Mouse (Mus musculus): Measurements from ENCODE around the gene Bckdha. TPM values are rescaled to one million over a fixed set of nuclear protein-coding genes. Genes with fewer than 3 reads are reported as not detected.

Gene Bckdha
- polyA plus RNA-seq, 1 experiment: 39.7 TPM

- Histone ChIP-seq H3K4me1 (peaks cover 92% of the 10 kb centered on the region), H3K36me3 (replicated peaks; ENCODE audit: low read length) (peaks cover 25% of the 10 kb centered on the region), H3K9me3 (no peaks in the 10 kb centered on the region), H3K4me3 (replicated peaks) (peak overlapping the region; percentile 95), H3K27me3 (replicated peaks) (no peaks in the 10 kb centered on the region)
- TF ChIP-seq GATA1 (IDR thresholded peaks at IDR 0.05; ENCODE audit: borderline replicate concordance, low read length) (no peak), FLI1 (IDR thresholded peaks at IDR 0.05; ENCODE audit: low read length) (no peak)
Observed at GRCm38 (mm10) chr7:25681341-25682231, 22.8 kb upstream of the Bckdha start.

- Histone ChIP-seq H3K4me3 (replicated peaks) (peak within 1 kb of the TSS; percentile 95), H3K9me3 (no peaks in the 10 kb centered on the region), H3K4me1 (peaks cover 91% of the 10 kb centered on the region), H3K27me3 (replicated peaks) (no peaks in the 10 kb centered on the region), H3K36me3 (replicated peaks; ENCODE audit: low read length) (peaks cover 16% of the 10 kb centered on the region)
- 0 out of 2 replicates have a peak, but pooled peaks have one; percentile 47 for TF ChIP-seq FLI1 (IDR thresholded peaks at IDR 0.05; ENCODE audit: low read length)
- TF ChIP-seq GATA1 (IDR thresholded peaks at IDR 0.05; ENCODE audit: borderline replicate concordance, low read length): peak; percentile 51; the same call in 1 of the 3 replicates
Observed at GRCm38 (mm10) chr7:25680514-25681258, 21.9 kb upstream of the Bckdha start, which contains the start of gene B9d2. TSS of gene B9d2 (plus strand) at chr7:25680780.

- TF ChIP-seq FLI1 (IDR thresholded peaks at IDR 0.05; ENCODE audit: low read length) (no peak), GATA1 (IDR thresholded peaks at IDR 0.05; ENCODE audit: borderline replicate concordance, low read length) (no peak)
- Histone ChIP-seq H3K4me3 (replicated peaks) (peak overlapping the region; percentile 95), H3K9me3 (no peaks in the 10 kb centered on the region), H3K27me3 (replicated peaks) (no peaks in the 10 kb centered on the region), H3K36me3 (replicated peaks; ENCODE audit: low read length) (peaks cover 11% of the 10 kb centered on the region), H3K4me1 (peaks cover 91% of the 10 kb centered on the region)
Observed at GRCm38 (mm10) chr7:25679971-25680370, 21.2 kb upstream of the Bckdha start.

GRCm38 (mm10) chr7:25677013-25677412 lies 18.2 kb upstream of the Bckdha start:
- peaks cover 6% of the 10 kb centered on the region for H3K27me3 ChIP-seq (replicated peaks)
- TF ChIP-seq GATA1 (IDR thresholded peaks at IDR 0.05; ENCODE audit: borderline replicate concordance, low read length) (no peak), FLI1 (IDR thresholded peaks at IDR 0.05; ENCODE audit: low read length) (no peak)
- H3K4me3 ChIP-seq (replicated peaks): no peak overlapping the region
- H3K36me3 ChIP-seq (replicated peaks; ENCODE audit: low read length): peaks cover 5% of the 10 kb centered on the region
- peaks cover 4% of the 10 kb centered on the region; the same call in 1 of the 2 replicates for H3K9me3 ChIP-seq
- H3K4me1 ChIP-seq: peaks cover 75% of the 10 kb centered on the region

GRCm38 (mm10) chr7:25676085-25676781 lies 17.5 kb upstream of the Bckdha start:
- peaks cover 4% of the 10 kb centered on the region; the same call in 1 of the 2 replicates for H3K9me3 ChIP-seq
- peaks cover 6% of the 10 kb centered on the region for H3K27me3 ChIP-seq (replicated peaks)
- peaks cover 10% of the 10 kb centered on the region for H3K36me3 ChIP-seq (replicated peaks; ENCODE audit: low read length)
- no peak overlapping the region for H3K4me3 ChIP-seq (replicated peaks)
- H3K4me1 ChIP-seq: peaks cover 67% of the 10 kb centered on the region
- no peak for TF ChIP-seq FLI1 (IDR thresholded peaks at IDR 0.05; ENCODE audit: low read length)
- TF ChIP-seq GATA1 (IDR thresholded peaks at IDR 0.05; ENCODE audit: borderline replicate concordance, low read length): no peak

GRCm38 (mm10) chr7:25675405-25675804 lies 16.6 kb upstream of the Bckdha start:
- peak overlapping the region; percentile 88 for H3K4me3 ChIP-seq (replicated peaks)
- peaks cover 4% of the 10 kb centered on the region; the same call in 1 of the 2 replicates for H3K9me3 ChIP-seq
- peaks cover 6% of the 10 kb centered on the region for H3K27me3 ChIP-seq (replicated peaks)
- peaks cover 17% of the 10 kb centered on the region for H3K36me3 ChIP-seq (replicated peaks; ENCODE audit: low read length)
- peaks cover 65% of the 10 kb centered on the region for H3K4me1 ChIP-seq
- TF ChIP-seq GATA1 (IDR thresholded peaks at IDR 0.05; ENCODE audit: borderline replicate concordance, low read length) (no peak), FLI1 (IDR thresholded peaks at IDR 0.05; ENCODE audit: low read length) (no peak)

GRCm38 (mm10) chr7:25674719-25675300 lies 16.0 kb upstream of the Bckdha start, which contains the start of gene Tmem91:
TSS of gene Tmem91 (minus strand) at chr7:25675166.
- H3K9me3 ChIP-seq: peaks cover 4% of the 10 kb centered on the region; the same call in 1 of the 2 replicates
- peaks cover 6% of the 10 kb centered on the region for H3K27me3 ChIP-seq (replicated peaks)
- H3K36me3 ChIP-seq (replicated peaks; ENCODE audit: low read length): peaks cover 23% of the 10 kb centered on the region
- peak within 1 kb of the TSS; percentile 88 for H3K4me3 ChIP-seq (replicated peaks)
- TF ChIP-seq GATA1 (IDR thresholded peaks at IDR 0.05; ENCODE audit: borderline replicate concordance, low read length): no peak
- no peak for TF ChIP-seq FLI1 (IDR thresholded peaks at IDR 0.05; ENCODE audit: low read length)
- peaks cover 59% of the 10 kb centered on the region for H3K4me1 ChIP-seq

GRCm38 (mm10) chr7:25674297-25674696 lies 15.5 kb upstream of the Bckdha start:
- Histone ChIP-seq H3K4me1 (peaks cover 57% of the 10 kb centered on the region), H3K27me3 (replicated peaks) (peaks cover 6% of the 10 kb centered on the region), H3K9me3 (peaks cover 4% of the 10 kb centered on the region; the same call in 1 of the 2 replicates), H3K36me3 (replicated peaks; ENCODE audit: low read length) (peaks cover 28% of the 10 kb centered on the region), H3K4me3 (replicated peaks) (peak overlapping the region; percentile 88)
- TF ChIP-seq GATA1 (IDR thresholded peaks at IDR 0.05; ENCODE audit: borderline replicate concordance, low read length) (no peak), FLI1 (IDR thresholded peaks at IDR 0.05; ENCODE audit: low read length) (no peak)

GRCm38 (mm10) chr7:25672442-25672841 lies 13.7 kb upstream of the Bckdha start:
- Histone ChIP-seq H3K27me3 (replicated peaks) (peaks cover 6% of the 10 kb centered on the region), H3K4me3 (replicated peaks) (no peak overlapping the region), H3K4me1 (peaks cover 43% of the 10 kb centered on the region), H3K36me3 (replicated peaks; ENCODE audit: low read length) (peaks cover 47% of the 10 kb centered on the region), H3K9me3 (peaks cover 4% of the 10 kb centered on the region; the same call in 1 of the 2 replicates)
- TF ChIP-seq GATA1 (IDR thresholded peaks at IDR 0.05; ENCODE audit: borderline replicate concordance, low read length): no peak
- TF ChIP-seq FLI1 (IDR thresholded peaks at IDR 0.05; ENCODE audit: low read length): no peak

All from megakaryocyte, embryonic 14.5 days (primary cell).